Mouse (Mus musculus): ENCODE results near the gene Ptma.

GRCm38 (mm10) chr1:86524619-86525498, 1.7 kb upstream of the Ptma start:
- TF ChIP-seq POLR2A (IDR thresholded peaks at IDR 0.05; ENCODE audit: insufficient read depth, low read length) = no peak
- peak; percentile 76 for TF ChIP-seq CTCF (IDR thresholded peaks at IDR 0.05; ENCODE audit: low read depth, low read length)
